Mouse (Mus musculus) adrenal gland, postnatal 36 days (tissue): ENCODE data around the gene 2210011C24Rik. TPM values are rescaled to one million over a fixed set of nuclear protein-coding genes. Genes with fewer than 3 reads are reported as not detected.
"Not testable (repeated sequence)": the region's sequence is repeated elsewhere in the genome, so short reads cannot be mapped to it uniquely, and the experiment has no call there.

Experiments
- DNase-seq, 2 experiments: peaks; one replicate each; pipeline ENCODE4 v3.0.0; 2021; ENCODE audit warnings: mixed read lengths in 1 of 2
- total RNA-seq, 2 experiments: library from RNA; stranded (reverse); gene quantifications; 2 replicates each; pipeline ENCODE4 v1.2.3; 2021

2210011C24Rik gene
- total RNA-seq, 2 experiments from 2014 or later = not detected

- DNase-seq = no peak
These were observed 7.8 kb upstream of the 2210011C24Rik start for GRCm38 (mm10) chr8:84019738-84020137.

GRCm38 (mm10) chr8:84015833-84016232, 3.9 kb upstream of the 2210011C24Rik start:
- no peak for DNase-seq

GRCm38 (mm10) chr8:84012499-84013165, 661 bp upstream of the 2210011C24Rik start:
- DNase-seq = no peak

GRCm38 (mm10) chr8:84010625-84011611, 1.1 kb downstream of the 2210011C24Rik start:
- peak; percentile 85 to 92 for DNase-seq

- peak; percentile 91 to 93 for DNase-seq
These were observed 2.1 kb downstream of the 2210011C24Rik start for GRCm38 (mm10) chr8:84009876-84010275.

- peak in 1 of 2 experiments; percentile 21 for DNase-seq
These were observed 3.6 kb downstream of the 2210011C24Rik start for GRCm38 (mm10) chr8:84008362-84008761.

- not testable (repeated sequence) for DNase-seq
These were observed 6.5 kb downstream of the 2210011C24Rik start for GRCm38 (mm10) chr8:84005502-84005901.

- peak; percentile 97 to 98 for DNase-seq
These were observed 7.3 kb downstream of the 2210011C24Rik start for GRCm38 (mm10) chr8:84004533-84005201.

GRCm38 (mm10) chr8:84003612-84004246, 8.2 kb downstream of the 2210011C24Rik start:
- DNase-seq = no peak

GRCm38 (mm10) chr8:84002957-84003611, 8.9 kb downstream of the 2210011C24Rik start:
- DNase-seq = no peak

GRCm38 (mm10) chr8:84001281-84002000, 10.5 kb downstream of the 2210011C24Rik start, which contains the start of gene 1700067K01Rik:
1700067K01Rik (plus strand) TSS chr8:84001502.
- DNase-seq = no peak

- no peak for DNase-seq
These were observed 12.1 kb downstream of the 2210011C24Rik start for GRCm38 (mm10) chr8:83999825-84000224.

GRCm38 (mm10) chr8:83999057-83999705, 12.8 kb downstream of the 2210011C24Rik start:
- DNase-seq = no peak

- DNase-seq = peak; percentile 55 to 73
These were observed 13.5 kb downstream of the 2210011C24Rik start for GRCm38 (mm10) chr8:83998231-83999056.

GRCm38 (mm10) chr8:83997511-83998141, 14.3 kb downstream of the 2210011C24Rik start, which contains the start of gene Samd1:
Samd1 (plus strand) TSS chr8:83997672.
- DNase-seq = peak; percentile 61 to 74

- DNase-seq = peak; percentile 93 to 97
These were observed 15.1 kb downstream of the 2210011C24Rik start for GRCm38 (mm10) chr8:83996567-83997505.

GRCm38 (mm10) chr8:83995973-83996372, 16.0 kb downstream of the 2210011C24Rik start:
- no peak for DNase-seq
